Mouse (Mus musculus) brain, embryonic 14.5 days (tissue): ENCODE results near the gene Zbp1.

Source experiments
- CTCF ChIP-seq: fragments of 200-500 bp; IDR thresholded peaks from 2 replicates; pipeline ENCODE4 v1.5.1; 2012; ENCODE audit warnings: inconsistent platforms, mild to moderate bottlenecking, moderate library complexity, borderline replicate concordance; ENCODE audit not compliant: insufficient read depth, insufficient read length; ENCODE audit errors: extremely low read depth
- POLR2A ChIP-seq: fragments of 200-500 bp; IDR thresholded peaks from 2 replicates; pipeline ENCODE4 v1.6.1; 2012; ENCODE audit warnings: mild to moderate bottlenecking, inconsistent platforms, borderline replicate concordance; ENCODE audit not compliant: poor library complexity, insufficient read depth, insufficient read length, severe bottlenecking; ENCODE audit errors: extremely low read depth

DNA sequence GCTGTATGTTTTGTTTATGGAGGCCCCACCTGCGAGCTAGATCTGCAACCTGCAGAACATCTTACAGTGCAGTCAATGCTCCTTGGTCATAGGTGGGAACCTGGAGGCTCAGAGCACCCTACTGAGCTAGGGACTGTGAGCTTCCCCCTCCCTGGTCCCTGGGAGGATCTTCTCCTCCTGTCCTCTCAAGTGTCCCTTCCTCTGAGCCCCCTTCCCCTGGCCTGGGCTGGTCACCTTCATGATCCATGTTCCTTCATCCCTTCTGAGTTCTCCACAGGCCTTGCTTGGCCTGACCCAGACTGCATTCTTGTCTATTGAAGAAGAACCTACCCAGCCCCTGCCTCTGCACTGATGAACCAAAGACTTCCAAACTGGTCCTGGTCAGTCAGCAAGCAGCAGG, 44.2 kb downstream of the Zbp1 start:
- TF ChIP-seq CTCF, result no peak
- TF ChIP-seq POLR2A, result no peak
